Mouse (Mus musculus): ENCODE data around the gene Atp6v1c2. TPM values are rescaled to one million over a fixed set of nuclear protein-coding genes. Genes with fewer than 3 reads are reported as not detected.
A peak's percentile ranks its signal among the peaks of the same experiment; 100 is the strongest.

The Atp6v1c2 gene
- polyA plus RNA-seq, 1 experiment from 2014 or later, result 0.94 TPM

- H3K27me3 ChIP-seq, result no peaks in the 10 kb centered on the region
- H3K36me3 ChIP-seq, result peaks cover 90% of the 10 kb centered on the region
- H3K9me3 ChIP-seq, result no peaks in the 10 kb centered on the region
- 89% methylated on average over 9 of the region's 9 CpGs for WGBS
- ATAC-seq (ENCODE audit: insufficient number of reproducible peaks, insufficient read depth, low FRiP score, low TSS enrichment, low read depth), result no peak
- H3K9ac ChIP-seq, result no peak overlapping the region
- H3K4me3 ChIP-seq, result no peak overlapping the region
- H3K4me2 ChIP-seq, result no peak overlapping the region
- H3K4me1 ChIP-seq, result no peaks in the 10 kb centered on the region
- H3K27ac ChIP-seq, result no peak overlapping the region
These were observed 29.8 kb upstream of the Atp6v1c2 start for GRCm38 (mm10) chr12:17358981-17359380.

DNA sequence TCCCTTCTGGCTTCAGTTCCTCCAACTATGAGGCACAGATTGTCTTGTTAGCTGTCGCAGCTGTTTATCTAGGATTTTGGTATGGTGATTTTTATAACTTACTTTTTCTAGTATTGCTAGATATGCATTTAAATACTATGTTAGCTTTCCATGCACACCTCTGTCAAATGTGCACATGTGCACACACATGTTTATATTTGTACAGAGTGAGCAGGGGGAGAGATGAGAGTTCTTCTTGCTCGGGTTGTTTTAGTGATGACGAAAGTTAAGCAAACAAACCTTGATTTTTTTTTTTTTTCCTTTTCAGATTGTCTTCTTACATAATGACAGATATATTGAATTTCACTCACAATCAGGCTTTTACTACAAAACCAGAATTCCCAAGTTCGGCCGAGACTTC is 28.6 kb upstream of the Atp6v1c2 start:
- Histone ChIP-seq H3K4me3 (no peak overlapping the region), H3K9me3 (no peaks in the 10 kb centered on the region), H3K36me3 (peaks cover 90% of the 10 kb centered on the region), H3K4me2 (no peak overlapping the region), H3K9ac (no peak overlapping the region), H3K4me1 (no peaks in the 10 kb centered on the region), H3K27me3 (no peaks in the 10 kb centered on the region), H3K27ac (no peak overlapping the region)
- WGBS, result 90% methylated on average over 5 of the region's 5 CpGs
- no peak for ATAC-seq (ENCODE audit: insufficient number of reproducible peaks, insufficient read depth, low FRiP score, low TSS enrichment, low read depth)

DNA sequence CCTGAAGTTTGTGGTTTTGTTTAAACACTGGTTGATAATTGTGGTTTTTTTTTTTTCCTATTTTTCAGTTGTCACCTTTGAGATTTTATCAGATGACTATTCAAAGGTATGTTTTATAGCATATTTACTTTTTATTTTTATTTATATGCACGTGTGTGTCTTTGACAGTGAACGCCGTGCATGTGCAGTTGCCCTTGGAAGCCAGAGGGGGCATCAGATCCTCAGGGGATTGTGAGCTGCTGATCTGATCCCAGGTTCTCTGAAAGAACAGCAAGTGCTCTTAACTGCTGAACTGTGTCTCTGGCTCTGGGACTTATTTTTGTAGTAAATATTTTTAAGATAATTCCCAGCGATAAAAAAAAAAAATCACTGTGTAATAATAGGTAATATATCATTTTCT is 27.7 kb upstream of the Atp6v1c2 start:
- Histone ChIP-seq H3K9ac (no peak overlapping the region), H3K9me3 (no peaks in the 10 kb centered on the region), H3K4me1 (no peaks in the 10 kb centered on the region), H3K27me3 (no peaks in the 10 kb centered on the region), H3K27ac (no peak overlapping the region), H3K4me2 (no peak overlapping the region), H3K4me3 (no peak overlapping the region), H3K36me3 (peaks cover 88% of the 10 kb centered on the region)
- WGBS, result 87% methylated on average over 4 of the region's 4 CpGs
- ATAC-seq (ENCODE audit: insufficient number of reproducible peaks, insufficient read depth, low FRiP score, low TSS enrichment, low read depth), result no peak

GRCm38 (mm10) chr12:17350106-17350505 is 20.9 kb upstream of the Atp6v1c2 start:
- H3K4me1 ChIP-seq, result peaks cover 13% of the 10 kb centered on the region
- H3K9me3 ChIP-seq, result no peaks in the 10 kb centered on the region
- no peak overlapping the region for H3K27ac ChIP-seq
- H3K4me2 ChIP-seq, result no peak overlapping the region
- ATAC-seq (ENCODE audit: insufficient number of reproducible peaks, insufficient read depth, low FRiP score, low TSS enrichment, low read depth), result no peak
- no peak overlapping the region for H3K9ac ChIP-seq
- peaks cover 44% of the 10 kb centered on the region for H3K36me3 ChIP-seq
- no peak overlapping the region for H3K4me3 ChIP-seq
- H3K27me3 ChIP-seq, result no peaks in the 10 kb centered on the region

GRCm38 (mm10) chr12:17348048-17349036 is 19.2 kb upstream of the Atp6v1c2 start, which contains the start of gene Nol10:
Gene Nol10 (plus strand): TSS chr12:17348458.
- WGBS, result under 1% methylated on average over 42 of the region's 42 CpGs
- peak; percentile 87 for ATAC-seq (ENCODE audit: insufficient number of reproducible peaks, insufficient read depth, low FRiP score, low TSS enrichment, low read depth)
- H3K27ac ChIP-seq, result peak within 1 kb of the TSS; percentile 73

GRCm38 (mm10) chr12:17347327-17348047 is 18.3 kb upstream of the Atp6v1c2 start:
- ATAC-seq (ENCODE audit: insufficient number of reproducible peaks, insufficient read depth, low FRiP score, low TSS enrichment, low read depth), result no peak
- Histone ChIP-seq H3K27me3 (no peaks in the 10 kb centered on the region), H3K9ac (peak overlapping the region; percentile 78), H3K27ac (peak overlapping the region; percentile 73), H3K36me3 (peaks cover 20% of the 10 kb centered on the region), H3K4me3 (peak overlapping the region; percentile 62), H3K4me1 (peaks cover 13% of the 10 kb centered on the region), H3K9me3 (no peaks in the 10 kb centered on the region), H3K4me2 (peak overlapping the region; percentile 80)
- 31% methylated on average over 11 of the region's 11 CpGs for WGBS

More at GRCm38 (mm10) chr12:17348048-17349036, 19.2 kb upstream of the Atp6v1c2 start, which contains the start of gene Nol10:
- Histone ChIP-seq H3K4me3 (peak within 1 kb of the TSS; percentile 62), H3K4me1 (peaks cover 13% of the 10 kb centered on the region), H3K36me3 (peaks cover 27% of the 10 kb centered on the region), H3K27me3 (no peaks in the 10 kb centered on the region), H3K4me2 (peak within 1 kb of the TSS; percentile 80), H3K9ac (peak within 1 kb of the TSS; percentile 78), H3K9me3 (no peaks in the 10 kb centered on the region)

GRCm38 (mm10) chr12:17339114-17339905 is 10.2 kb upstream of the Atp6v1c2 start:
- no peak overlapping the region for H3K27ac ChIP-seq
- H3K4me1 ChIP-seq, result no peaks in the 10 kb centered on the region
- no peaks in the 10 kb centered on the region; the same call in 1 of the 2 replicates for H3K9me3 ChIP-seq
- no peak overlapping the region for H3K4me2 ChIP-seq
- no peak overlapping the region for H3K4me3 ChIP-seq
- no peaks in the 10 kb centered on the region for H3K36me3 ChIP-seq
- H3K9ac ChIP-seq, result no peak overlapping the region
- no peaks in the 10 kb centered on the region for H3K27me3 ChIP-seq
- WGBS, result 65% methylated on average over 3 of the region's 3 CpGs
- no peak for ATAC-seq (ENCODE audit: insufficient number of reproducible peaks, insufficient read depth, low FRiP score, low TSS enrichment, low read depth)

- Histone ChIP-seq H3K4me1 (no peaks in the 10 kb centered on the region), H3K4me3 (no peak overlapping the region), H3K9me3 (no peaks in the 10 kb centered on the region; the same call in 1 of the 2 replicates), H3K27me3 (no peaks in the 10 kb centered on the region), H3K36me3 (no peaks in the 10 kb centered on the region), H3K27ac (no peak overlapping the region), H3K9ac (no peak overlapping the region), H3K4me2 (no peak overlapping the region)
- 67% methylated on average over 2 of the region's 2 CpGs for WGBS
- ATAC-seq (ENCODE audit: insufficient number of reproducible peaks, insufficient read depth, low FRiP score, low TSS enrichment, low read depth), result no peak
These were observed 9.2 kb upstream of the Atp6v1c2 start for GRCm38 (mm10) chr12:17338338-17338737.

DNA sequence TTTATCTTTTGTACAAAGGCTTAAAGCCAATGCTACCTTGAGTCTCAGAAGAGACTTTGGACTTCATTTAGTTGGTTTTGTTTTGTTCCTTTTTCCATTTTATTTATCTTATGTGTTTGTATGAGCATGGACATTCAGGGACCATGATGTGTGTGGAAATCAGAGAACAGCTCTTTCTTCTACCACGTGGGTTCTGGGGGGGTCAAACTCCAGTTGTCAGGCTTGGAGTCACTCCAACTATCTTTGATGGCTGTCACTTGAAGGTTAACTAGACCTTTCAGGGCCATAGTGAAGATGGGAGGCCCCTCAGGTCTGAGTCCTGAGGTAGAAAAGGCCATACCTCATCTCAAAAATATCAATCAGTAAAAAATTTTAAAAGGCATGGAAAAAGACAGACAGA is 4.3 kb upstream of the Atp6v1c2 start:
- no peak for ATAC-seq (ENCODE audit: insufficient number of reproducible peaks, insufficient read depth, low FRiP score, low TSS enrichment, low read depth)
- Histone ChIP-seq H3K4me2 (no peak overlapping the region), H3K27ac (no peak overlapping the region), H3K4me3 (no peak overlapping the region), H3K9me3 (no peaks in the 10 kb centered on the region), H3K4me1 (no peaks in the 10 kb centered on the region), H3K27me3 (0 out of 2 replicates have a peak, but pooled peaks cover 5% of the 10 kb centered on the region), H3K36me3 (no peaks in the 10 kb centered on the region), H3K9ac (no peak overlapping the region)
- 18% methylated on average over 1 of the region's 1 CpGs for WGBS

GRCm38 (mm10) chr12:17324549-17325470 is 4.3 kb downstream of the Atp6v1c2 start:
- H3K9ac ChIP-seq, result peak overlapping the region; percentile 67
- H3K9me3 ChIP-seq, result no peaks in the 10 kb centered on the region
- H3K4me1 ChIP-seq, result peaks cover 12% of the 10 kb centered on the region
- no peak overlapping the region for H3K27ac ChIP-seq
- WGBS, result 3% methylated on average over 51 of the region's 51 CpGs
- peak overlapping the region; percentile 89 for H3K4me2 ChIP-seq
- no peaks in the 10 kb centered on the region for H3K36me3 ChIP-seq
- ATAC-seq (ENCODE audit: insufficient number of reproducible peaks, insufficient read depth, low FRiP score, low TSS enrichment, low read depth), result no peak; the same call in 1 of the 2 replicates
- H3K4me3 ChIP-seq, result peak overlapping the region; percentile 48
- peaks cover 57% of the 10 kb centered on the region for H3K27me3 ChIP-seq
